Mouse (Mus musculus) lung, postnatal 0 days (tissue): Measurements from ENCODE around the gene Rnf128.

Source experiments
- CTCF ChIP-seq: IDR thresholded peaks from 2 replicates; pipeline ENCODE4 v1.5.1; 2016; ENCODE audit warnings: antibody characterized with exemption, mild to moderate bottlenecking
- EP300 ChIP-seq: IDR thresholded peaks from 2 replicates; pipeline ENCODE4 v1.6.1; 2016; ENCODE audit warnings: antibody characterized with exemption, mild to moderate bottlenecking, control low read depth

GRCm38 (mm10) chrX:139537641-139538397 lies 25.3 kb upstream of the Rnf128 start:
- TF ChIP-seq EP300 (no peak), CTCF (no peak)
